Mouse (Mus musculus): ENCODE data around the gene Micu1. TPM values are rescaled to one million over a fixed set of nuclear protein-coding genes. Genes with fewer than 3 reads are reported as not detected.
A peak's percentile ranks its signal among the peaks of the same experiment; 100 is the strongest.
"Not testable (repeated sequence)": the region's sequence is repeated elsewhere in the genome, so short reads cannot be mapped to it uniquely, and the experiment has no call there.

Gene Micu1
- 44.6 and 46.2 TPM in 2 replicates for polyA plus RNA-seq (2016; fragmentation: Nextera tagmentation; extraction: Ambion mirVana)

DNA sequence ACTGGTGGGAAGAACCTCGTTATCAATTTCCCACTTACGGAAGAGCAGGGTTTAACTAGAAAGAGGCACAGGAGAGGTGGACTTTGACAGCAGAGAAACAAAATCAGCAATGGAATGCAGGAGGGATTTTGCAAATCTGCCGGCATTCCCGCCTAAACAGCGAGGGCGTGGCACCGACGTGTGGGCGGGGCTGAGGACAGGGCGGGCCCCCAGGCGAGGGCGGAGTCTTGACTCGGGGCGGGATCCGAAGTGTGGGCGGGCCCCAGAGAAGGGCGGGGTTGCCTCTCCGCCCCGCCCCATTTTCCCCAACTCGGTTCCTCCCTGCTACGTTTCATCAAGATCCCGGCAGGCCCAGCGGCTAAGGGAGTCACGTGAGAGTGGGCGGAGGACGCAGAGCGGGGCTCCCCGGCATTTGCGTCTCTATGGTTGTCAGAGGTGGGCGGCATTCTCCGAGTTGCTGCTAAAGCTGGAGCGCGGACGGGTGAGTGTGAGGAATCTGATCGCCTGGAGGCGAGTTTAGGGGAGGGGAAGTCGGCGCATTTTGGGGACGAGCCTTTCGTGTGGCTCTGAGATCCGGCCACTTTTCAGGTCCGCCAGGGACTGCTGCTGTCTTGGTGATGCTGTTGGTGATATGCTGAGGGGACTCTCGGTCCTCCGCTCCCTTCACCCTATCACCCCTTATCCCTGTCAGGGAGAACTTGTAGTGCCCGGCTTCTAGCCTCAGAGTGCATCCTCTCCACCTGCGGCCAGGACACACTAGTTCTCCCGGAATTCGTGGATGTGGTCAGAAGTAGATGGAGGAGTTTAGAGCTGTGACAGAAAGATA, at the start of gene Micu1:
Micu1 (plus strand) TSS at position 271 of the 826 bp plus-strand sequence.
- Histone ChIP-seq H3K36me3 (no peaks in the 10 kb centered on the region), H3K4me3 (peak within 1 kb of the TSS; percentile 63), H3K4me2 (peak within 1 kb of the TSS; percentile 76), H3K9me3 (replicated peaks) (0 out of 2 replicates have a peak, but pooled peaks cover 2% of the 10 kb centered on the region), H3K27ac (ENCODE audit: poor library complexity, severe bottlenecking) (peak within 1 kb of the TSS; percentile 34), H3K4me1 (replicated peaks) (peaks cover 6% of the 10 kb centered on the region), H3K9ac (peak within 1 kb of the TSS; percentile 79), H3K27me3 (replicated peaks) (no peaks in the 10 kb centered on the region)
- under 1% methylated on average over 48 of the region's 48 CpGs for WGBS
- ATAC-seq (ENCODE audit: insufficient number of reproducible peaks, low FRiP score), result peak; percentile 98

DNA sequence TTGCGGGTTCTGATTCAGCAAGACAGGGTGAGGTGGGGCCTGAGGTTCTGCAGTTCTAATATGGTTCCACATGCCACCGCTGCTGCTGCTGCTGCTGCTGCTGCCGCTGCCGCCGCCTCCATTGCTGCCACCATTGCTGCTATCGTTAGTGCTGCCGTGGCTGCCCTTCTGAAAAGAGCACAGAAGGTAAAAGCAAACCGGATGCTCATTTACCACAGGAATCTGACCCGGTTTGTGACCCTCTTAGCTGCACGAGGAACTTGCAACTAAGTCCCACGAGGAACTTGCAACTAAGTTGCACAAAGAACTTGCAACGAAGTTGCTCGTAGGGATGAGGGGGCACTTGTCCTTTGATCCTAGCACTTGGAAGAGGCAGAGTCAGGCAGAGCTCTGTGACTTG, 45.5 kb upstream of the Micu1 start:
- Histone ChIP-seq H3K27ac (ENCODE audit: poor library complexity, severe bottlenecking) (no peak overlapping the region), H3K4me1 (replicated peaks) (no peaks in the 10 kb centered on the region), H3K4me2 (no peak overlapping the region), H3K36me3 (no peaks in the 10 kb centered on the region), H3K9me3 (replicated peaks) (peaks cover 6% of the 10 kb centered on the region; the same call in 1 of the 2 replicates), H3K27me3 (replicated peaks) (no peaks in the 10 kb centered on the region), H3K9ac (no peak overlapping the region), H3K4me3 (no peak overlapping the region)
- ATAC-seq (ENCODE audit: insufficient number of reproducible peaks, low FRiP score), result no peak
- WGBS, result 79% methylated on average over 13 of the region's 13 CpGs

GRCm38 (mm10) chr10:59664765-59665164, 37.5 kb upstream of the Micu1 start:
- H3K4me3 ChIP-seq, result no peak overlapping the region
- H3K9ac ChIP-seq, result no peak overlapping the region
- no peak overlapping the region for H3K27ac ChIP-seq (ENCODE audit: poor library complexity, severe bottlenecking)
- no peak overlapping the region for H3K4me2 ChIP-seq
- peaks cover 20% of the 10 kb centered on the region for H3K4me1 ChIP-seq (replicated peaks)
- H3K9me3 ChIP-seq (replicated peaks), result peaks cover 8% of the 10 kb centered on the region; the same call in 1 of the 2 replicates
- ATAC-seq (ENCODE audit: insufficient number of reproducible peaks, low FRiP score), result no peak
- 81% methylated on average over 2 of the region's 2 CpGs for WGBS
- no peaks in the 10 kb centered on the region for H3K36me3 ChIP-seq
- no peaks in the 10 kb centered on the region for H3K27me3 ChIP-seq (replicated peaks)

DNA sequence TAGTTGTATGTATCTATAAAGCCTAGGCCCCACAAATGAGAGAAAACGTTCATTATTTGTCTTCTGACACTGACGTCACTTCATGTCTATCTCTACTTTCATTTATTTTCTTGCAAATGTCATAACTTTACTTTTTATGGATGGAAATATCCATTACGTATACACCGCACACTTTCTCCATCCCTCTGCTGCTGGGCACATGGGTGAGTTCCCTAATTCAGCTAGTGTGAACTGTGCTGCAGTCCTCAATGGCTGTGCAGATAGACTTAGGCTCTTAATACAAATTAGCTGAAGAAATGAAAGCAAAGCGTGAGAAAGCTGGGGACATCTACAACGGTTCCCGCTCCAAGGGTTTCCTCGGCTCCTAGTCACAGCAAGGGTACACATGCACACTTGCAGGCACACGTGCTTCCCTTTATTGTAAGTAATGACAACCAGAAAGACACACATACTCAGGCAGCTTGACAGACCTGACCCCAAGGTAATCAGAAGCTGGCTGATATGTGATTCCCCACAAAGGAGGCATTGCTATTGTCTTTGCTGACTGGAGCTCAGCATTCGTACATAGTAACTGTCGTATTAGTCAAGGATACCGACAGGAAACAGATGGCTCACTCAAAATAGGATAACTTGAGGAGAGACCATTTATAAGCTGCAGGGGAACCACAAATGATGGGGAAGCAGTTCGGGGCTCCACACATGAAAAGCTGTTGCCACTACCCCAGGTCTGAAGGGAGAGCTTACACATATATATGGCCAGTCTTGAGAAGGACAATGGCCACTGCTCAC, 36.6 kb upstream of the Micu1 start:
- H3K4me1 ChIP-seq (replicated peaks), result peaks cover 20% of the 10 kb centered on the region
- no peak overlapping the region for H3K4me2 ChIP-seq
- no peak; the same call in 1 of the 2 replicates for ATAC-seq (ENCODE audit: insufficient number of reproducible peaks, low FRiP score)
- no peak overlapping the region; the same call in 1 of the 2 replicates for H3K9ac ChIP-seq
- no peaks in the 10 kb centered on the region for H3K27me3 ChIP-seq (replicated peaks)
- H3K9me3 ChIP-seq (replicated peaks), result 0 out of 2 replicates have a peak, but pooled peaks cover 2% of the 10 kb centered on the region
- no peak overlapping the region for H3K4me3 ChIP-seq
- 60% methylated on average over 13 of the region's 13 CpGs for WGBS
- no peaks in the 10 kb centered on the region for H3K36me3 ChIP-seq
- no peak overlapping the region for H3K27ac ChIP-seq (ENCODE audit: poor library complexity, severe bottlenecking)

GRCm38 (mm10) chr10:59667377-59667776, 34.9 kb upstream of the Micu1 start:
- 49% methylated on average over 6 of the region's 6 CpGs for WGBS
- Histone ChIP-seq H3K4me3 (no peak overlapping the region), H3K27ac (ENCODE audit: poor library complexity, severe bottlenecking) (no peak overlapping the region), H3K9me3 (replicated peaks) (0 out of 2 replicates have a peak, but pooled peaks cover 2% of the 10 kb centered on the region), H3K27me3 (replicated peaks) (no peaks in the 10 kb centered on the region), H3K4me1 (replicated peaks) (peaks cover 20% of the 10 kb centered on the region), H3K9ac (no peak overlapping the region), H3K36me3 (no peaks in the 10 kb centered on the region), H3K4me2 (no peak overlapping the region)
- no peak for ATAC-seq (ENCODE audit: insufficient number of reproducible peaks, low FRiP score)

DNA sequence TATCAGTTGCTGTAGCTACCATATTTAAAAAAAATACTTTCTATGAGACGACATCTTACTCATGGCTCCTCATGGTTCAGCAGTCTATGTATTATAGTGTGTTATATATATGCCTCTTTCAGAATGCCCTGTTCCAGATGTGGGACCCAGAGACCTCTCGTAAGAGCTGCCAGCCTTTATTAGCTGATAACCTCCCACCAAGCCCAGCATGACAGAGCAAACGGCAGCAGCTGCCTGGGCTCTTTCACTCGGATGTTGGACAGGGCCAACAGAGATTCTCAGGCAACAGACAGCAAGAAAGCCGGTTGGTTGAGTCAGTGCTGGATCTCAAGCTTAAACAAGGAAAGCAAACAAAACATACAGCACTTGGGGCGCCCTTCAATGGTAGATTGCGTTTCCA, 33.8 kb upstream of the Micu1 start:
- Histone ChIP-seq H3K4me1 (replicated peaks) (peaks cover 20% of the 10 kb centered on the region), H3K27ac (ENCODE audit: poor library complexity, severe bottlenecking) (no peak overlapping the region), H3K4me2 (no peak overlapping the region), H3K9ac (no peak overlapping the region), H3K4me3 (no peak overlapping the region), H3K27me3 (replicated peaks) (no peaks in the 10 kb centered on the region), H3K36me3 (no peaks in the 10 kb centered on the region), H3K9me3 (replicated peaks) (no peaks in the 10 kb centered on the region)
- ATAC-seq (ENCODE audit: insufficient number of reproducible peaks, low FRiP score), result no peak
- 51% methylated on average over 7 of the region's 7 CpGs for WGBS

GRCm38 (mm10) chr10:59677836-59678235, 24.4 kb upstream of the Micu1 start:
- no peaks in the 10 kb centered on the region for H3K36me3 ChIP-seq
- H3K4me3 ChIP-seq, result no peak overlapping the region
- WGBS, result 80% methylated on average over 1 of the region's 1 CpGs
- no peak overlapping the region for H3K27ac ChIP-seq (ENCODE audit: poor library complexity, severe bottlenecking)
- no peak overlapping the region for H3K4me2 ChIP-seq
- no peaks in the 10 kb centered on the region for H3K4me1 ChIP-seq (replicated peaks)
- no peak for ATAC-seq (ENCODE audit: insufficient number of reproducible peaks, low FRiP score)
- peaks cover 9% of the 10 kb centered on the region; the same call in 1 of the 2 replicates for H3K9me3 ChIP-seq (replicated peaks)
- no peak overlapping the region for H3K9ac ChIP-seq
- H3K27me3 ChIP-seq (replicated peaks), result no peaks in the 10 kb centered on the region

DNA sequence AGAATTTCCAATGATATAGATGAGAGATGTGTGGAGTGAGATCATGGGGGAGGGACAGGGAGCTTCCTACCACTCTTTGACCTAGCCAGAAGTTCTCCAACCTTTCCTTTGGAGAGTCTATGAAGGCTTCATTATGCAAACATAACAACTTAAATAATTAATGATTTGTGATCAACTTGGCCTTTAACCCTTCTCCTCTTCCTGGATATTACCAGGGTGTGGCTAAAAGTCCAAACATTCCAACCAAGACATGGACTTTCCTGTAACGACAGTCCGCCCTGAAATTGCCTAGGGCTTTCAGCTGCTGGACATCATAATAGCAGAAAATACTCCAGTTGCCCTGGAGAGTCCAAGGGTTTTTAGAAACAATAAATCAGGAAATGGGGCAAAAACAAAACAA, 23.1 kb upstream of the Micu1 start:
- Histone ChIP-seq H3K4me2 (no peak overlapping the region), H3K4me1 (replicated peaks) (no peaks in the 10 kb centered on the region), H3K9me3 (replicated peaks) (peaks cover 9% of the 10 kb centered on the region; the same call in 1 of the 2 replicates), H3K4me3 (no peak overlapping the region), H3K27me3 (replicated peaks) (no peaks in the 10 kb centered on the region), H3K27ac (ENCODE audit: poor library complexity, severe bottlenecking) (no peak overlapping the region), H3K36me3 (no peaks in the 10 kb centered on the region), H3K9ac (no peak overlapping the region)
- no peak for ATAC-seq (ENCODE audit: insufficient number of reproducible peaks, low FRiP score)
- WGBS, result 87% methylated on average over 2 of the region's 2 CpGs

- H3K9me3 ChIP-seq (replicated peaks); H3K27ac ChIP-seq (ENCODE audit: poor library complexity, severe bottlenecking); H3K27me3 ChIP-seq (replicated peaks); H3K36me3 ChIP-seq; H3K9ac ChIP-seq; H3K4me2 ChIP-seq; H3K4me1 ChIP-seq (replicated peaks); ATAC-seq (ENCODE audit: insufficient number of reproducible peaks, low FRiP score); H3K4me3 ChIP-seq: not testable (repeated sequence)
- WGBS, result 90% methylated on average over 3 of the region's 3 CpGs
Measured at GRCm38 (mm10) chr10:59685586-59685985, 16.7 kb upstream of the Micu1 start.

DNA sequence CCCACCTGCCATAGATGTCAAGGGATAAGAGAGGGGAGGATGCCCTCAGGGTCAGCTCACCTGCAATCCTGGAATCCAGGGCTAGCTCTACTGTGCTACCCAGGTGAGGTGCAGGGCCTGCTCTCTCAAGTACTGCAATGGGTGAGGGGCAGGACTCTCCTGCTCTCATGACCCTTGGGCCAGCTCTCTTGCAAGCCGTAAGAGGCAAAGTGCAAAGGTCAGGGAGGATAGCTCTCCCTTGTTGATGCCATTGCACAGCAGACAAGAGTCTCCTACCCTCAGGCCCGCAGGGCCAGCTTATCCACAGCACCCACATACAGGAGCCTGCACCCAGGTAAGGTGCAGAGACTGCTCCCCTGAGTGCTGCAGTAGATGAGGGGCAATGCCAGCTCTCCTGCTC, 15.2 kb upstream of the Micu1 start:
- no peaks in the 10 kb centered on the region for H3K36me3 ChIP-seq
- WGBS, result 78% methylated on average over 2 of the region's 2 CpGs
- H3K4me2 ChIP-seq, result no peak overlapping the region
- no peak overlapping the region for H3K4me3 ChIP-seq
- no peaks in the 10 kb centered on the region for H3K4me1 ChIP-seq (replicated peaks)
- no peak overlapping the region for H3K27ac ChIP-seq (ENCODE audit: poor library complexity, severe bottlenecking)
- H3K9ac ChIP-seq, result no peak overlapping the region
- no peak for ATAC-seq (ENCODE audit: insufficient number of reproducible peaks, low FRiP score)
- H3K27me3 ChIP-seq (replicated peaks), result no peaks in the 10 kb centered on the region
- H3K9me3 ChIP-seq (replicated peaks), result peaks cover 2% of the 10 kb centered on the region; the same call in 1 of the 2 replicates

GRCm38 (mm10) chr10:59689836-59690235, 12.4 kb upstream of the Micu1 start:
- no peak overlapping the region for H3K4me3 ChIP-seq
- WGBS, result 57% methylated on average over 6 of the region's 6 CpGs
- H3K4me2 ChIP-seq, result no peak overlapping the region
- no peaks in the 10 kb centered on the region for H3K9me3 ChIP-seq (replicated peaks)
- H3K9ac ChIP-seq, result no peak overlapping the region
- no peak for ATAC-seq (ENCODE audit: insufficient number of reproducible peaks, low FRiP score)
- H3K36me3 ChIP-seq, result no peaks in the 10 kb centered on the region
- no peaks in the 10 kb centered on the region for H3K4me1 ChIP-seq (replicated peaks)
- H3K27ac ChIP-seq (ENCODE audit: poor library complexity, severe bottlenecking), result no peak overlapping the region
- no peaks in the 10 kb centered on the region for H3K27me3 ChIP-seq (replicated peaks)
